Mouse (Mus musculus): ENCODE measurements at regions not wholly inside any gene's neighbourhood (a gene's known extent, or its start where the extent isn't known, plus 50 kb on each side); places are given as distances from the start of the nearest gene placed in this dataset.

GRCm38 (mm10) chr1:22222836-22223235 is 261.1 kb upstream of the Kcnq5 start:
- H3K36me3 ChIP-seq, result no peaks in the 10 kb centered on the region
- no peak overlapping the region for H3K4me2 ChIP-seq (replicated peaks)
- WGBS, result 38% methylated on average over 1 of the region's 1 CpGs
- H3K4me1 ChIP-seq, result no peaks in the 10 kb centered on the region
- no peak for ATAC-seq (replicated peaks)
- H3K4me3 ChIP-seq, result no peak overlapping the region
- no peak overlapping the region for H3K9ac ChIP-seq (replicated peaks)
- no peaks in the 10 kb centered on the region for H3K27me3 ChIP-seq
- H3K9me3 ChIP-seq, result no peaks in the 10 kb centered on the region
- H3K27ac ChIP-seq (replicated peaks), result no peak overlapping the region

GRCm38 (mm10) chr1:22211795-22212194 is 250.1 kb upstream of the Kcnq5 start:
- Histone ChIP-seq H3K27ac (replicated peaks) (no peak overlapping the region), H3K4me2 (replicated peaks) (no peak overlapping the region), H3K4me1 (peaks cover 5% of the 10 kb centered on the region; the same call in 1 of the 2 replicates), H3K27me3 (no peaks in the 10 kb centered on the region), H3K9me3 (no peaks in the 10 kb centered on the region), H3K9ac (replicated peaks) (no peak overlapping the region), H3K36me3 (no peaks in the 10 kb centered on the region), H3K4me3 (no peak overlapping the region)
- WGBS, result 94% methylated on average over 5 of the region's 5 CpGs
- no peak for ATAC-seq (replicated peaks)

- Histone ChIP-seq H3K36me3 (no peaks in the 10 kb centered on the region), H3K4me3 (no peak overlapping the region), H3K4me1 (peaks cover 5% of the 10 kb centered on the region; the same call in 1 of the 2 replicates), H3K27ac (replicated peaks) (no peak overlapping the region), H3K9me3 (no peaks in the 10 kb centered on the region), H3K9ac (replicated peaks) (no peak overlapping the region), H3K4me2 (replicated peaks) (no peak overlapping the region), H3K27me3 (no peaks in the 10 kb centered on the region)
- 89% methylated on average over 4 of the region's 4 CpGs for WGBS
- ATAC-seq (replicated peaks), result no peak
Observed at GRCm38 (mm10) chr1:22211232-22211631, 249.5 kb upstream of the Kcnq5 start.

- Histone ChIP-seq H3K36me3 (no peaks in the 10 kb centered on the region), H3K27ac (replicated peaks) (no peak overlapping the region), H3K4me2 (replicated peaks) (no peak overlapping the region), H3K4me1 (peaks cover 5% of the 10 kb centered on the region; the same call in 1 of the 2 replicates), H3K27me3 (no peaks in the 10 kb centered on the region), H3K9ac (replicated peaks) (no peak overlapping the region), H3K4me3 (no peak overlapping the region), H3K9me3 (no peaks in the 10 kb centered on the region)
- whole genome bisulfite sequencing, result 82% methylated on average over 6 of the region's 6 CpGs
- ATAC-seq (replicated peaks), result no peak
Observed at GRCm38 (mm10) chr1:22210621-22211020, 248.9 kb upstream of the Kcnq5 start.

- 91% methylated on average over 2 of the region's 2 CpGs for WGBS
Observed at GRCm38 (mm10) chr1:22208287-22208686, 246.5 kb upstream of the Kcnq5 start.

GRCm38 (mm10) chr1:22206935-22207334 is 245.2 kb upstream of the Kcnq5 start:
- Histone ChIP-seq H3K9ac (replicated peaks) (no peak overlapping the region), H3K27ac (replicated peaks) (no peak overlapping the region), H3K4me2 (replicated peaks) (no peak overlapping the region), H3K4me1 (peaks cover 5% of the 10 kb centered on the region; the same call in 1 of the 2 replicates), H3K4me3 (no peak overlapping the region), H3K36me3 (no peaks in the 10 kb centered on the region), H3K9me3 (no peaks in the 10 kb centered on the region), H3K27me3 (no peaks in the 10 kb centered on the region)
- 64% methylated on average over 5 of the region's 5 CpGs for WGBS
- ATAC-seq (replicated peaks), result no peak

More at GRCm38 (mm10) chr1:22208287-22208686, 246.5 kb upstream of the Kcnq5 start:
- Histone ChIP-seq H3K9me3 (no peaks in the 10 kb centered on the region), H3K4me1 (peaks cover 5% of the 10 kb centered on the region; the same call in 1 of the 2 replicates), H3K27me3 (no peaks in the 10 kb centered on the region), H3K27ac (replicated peaks) (no peak overlapping the region), H3K36me3 (no peaks in the 10 kb centered on the region), H3K9ac (replicated peaks) (no peak overlapping the region), H3K4me3 (no peak overlapping the region), H3K4me2 (replicated peaks) (no peak overlapping the region)
- no peak for ATAC-seq (replicated peaks)

- H3K4me3 ChIP-seq, result no peak overlapping the region
- no peaks in the 10 kb centered on the region for H3K9me3 ChIP-seq
- H3K9ac ChIP-seq (replicated peaks), result no peak overlapping the region
- no peaks in the 10 kb centered on the region for H3K27me3 ChIP-seq
- no peaks in the 10 kb centered on the region for H3K36me3 ChIP-seq
- no peaks in the 10 kb centered on the region for H3K4me1 ChIP-seq
- no peak overlapping the region for H3K4me2 ChIP-seq (replicated peaks)
- peak; percentile 85 for ATAC-seq (replicated peaks)
- peak overlapping the region; percentile 41 for H3K27ac ChIP-seq (replicated peaks)
- WGBS, result 75% methylated on average over 4 of the region's 4 CpGs
Observed at GRCm38 (mm10) chr1:22167621-22168181, 206.0 kb upstream of the Kcnq5 start.

GRCm38 (mm10) chr1:22136571-22137122 is 174.9 kb upstream of the Kcnq5 start:
- H3K27me3 ChIP-seq, result no peaks in the 10 kb centered on the region
- ATAC-seq (replicated peaks), result no peak
- no peak overlapping the region for H3K4me2 ChIP-seq (replicated peaks)
- H3K27ac ChIP-seq (replicated peaks), result no peak overlapping the region
- H3K4me1 ChIP-seq, result no peaks in the 10 kb centered on the region
- H3K9ac ChIP-seq (replicated peaks), result no peak overlapping the region
- no peak overlapping the region for H3K4me3 ChIP-seq
- no peaks in the 10 kb centered on the region for H3K36me3 ChIP-seq
- H3K9me3 ChIP-seq, result no peaks in the 10 kb centered on the region
- WGBS, result 78% methylated on average over 4 of the region's 4 CpGs

GRCm38 (mm10) chr1:22118266-22118772 is 156.6 kb upstream of the Kcnq5 start:
- ATAC-seq (replicated peaks), result no peak
- 62% methylated on average over 4 of the region's 4 CpGs for WGBS
- H3K9me3 ChIP-seq, result no peaks in the 10 kb centered on the region
- H3K4me3 ChIP-seq, result no peak overlapping the region
- no peak overlapping the region for H3K4me2 ChIP-seq (replicated peaks)
- H3K36me3 ChIP-seq, result no peaks in the 10 kb centered on the region
- H3K27ac ChIP-seq (replicated peaks), result no peak overlapping the region
- H3K27me3 ChIP-seq, result no peaks in the 10 kb centered on the region
- no peaks in the 10 kb centered on the region for H3K4me1 ChIP-seq
- H3K9ac ChIP-seq (replicated peaks), result no peak overlapping the region

- Histone ChIP-seq H3K4me2 (replicated peaks) (no peak overlapping the region), H3K27ac (replicated peaks) (no peak overlapping the region), H3K36me3 (no peaks in the 10 kb centered on the region), H3K27me3 (no peaks in the 10 kb centered on the region), H3K9ac (replicated peaks) (no peak overlapping the region), H3K4me3 (no peak overlapping the region), H3K4me1 (no peaks in the 10 kb centered on the region), H3K9me3 (no peaks in the 10 kb centered on the region)
- 57% methylated on average over 1 of the region's 1 CpGs for WGBS
- no peak for ATAC-seq (replicated peaks)
Observed at GRCm38 (mm10) chr1:22116466-22116865, 154.7 kb upstream of the Kcnq5 start.

- H3K4me3 ChIP-seq, result no peak overlapping the region
- no peaks in the 10 kb centered on the region for H3K36me3 ChIP-seq
- H3K9me3 ChIP-seq, result no peaks in the 10 kb centered on the region
- 54% methylated on average over 3 of the region's 3 CpGs for WGBS
- H3K4me2 ChIP-seq (replicated peaks), result no peak overlapping the region
- no peak for ATAC-seq (replicated peaks)
- H3K4me1 ChIP-seq, result no peaks in the 10 kb centered on the region
- no peak overlapping the region for H3K9ac ChIP-seq (replicated peaks)
- no peak overlapping the region for H3K27ac ChIP-seq (replicated peaks)
- H3K27me3 ChIP-seq, result no peaks in the 10 kb centered on the region
Observed at GRCm38 (mm10) chr1:22105496-22105895, 143.8 kb upstream of the Kcnq5 start.

GRCm38 (mm10) chr1:22071405-22072117 is 109.8 kb upstream of the Kcnq5 start:
- no peaks in the 10 kb centered on the region for H3K4me1 ChIP-seq
- no peak overlapping the region for H3K9ac ChIP-seq (replicated peaks)
- no peak overlapping the region for H3K4me3 ChIP-seq
- WGBS, result 82% methylated on average over 4 of the region's 4 CpGs
- no peak overlapping the region for H3K4me2 ChIP-seq (replicated peaks)
- no peaks in the 10 kb centered on the region for H3K27me3 ChIP-seq
- no peaks in the 10 kb centered on the region for H3K36me3 ChIP-seq
- no peaks in the 10 kb centered on the region for H3K9me3 ChIP-seq
- no peak overlapping the region for H3K27ac ChIP-seq (replicated peaks)
- ATAC-seq (replicated peaks), result no peak
